In genomic region chr2:120351321-120351720, GRCm38 (mm10) we compare ENCODE assay signal across 18 mouse cellular contexts. TPM values are rescaled to one million over a fixed set of nuclear protein-coding genes. Genes with fewer than 3 reads are reported as not detected.
DNase-seq lines count a peak whose midpoint lies in the region; ATAC-seq and TF ChIP-seq lines count a peak whose summit lies in the region.
"Had no signal": no experiment of that assay in that cellular context is flagged by ENCODE, and none has a peak within 500 bp of the region (broad histone marks: within the 10 kb centered on the region; RNA-seq: fewer than 3 reads in every experiment).

No protein-coding gene starts in this region.

- ATAC-seq in hindbrain, embryonic 14.5 days (ENCODE audit: low FRiP score): no peak
- no peak for ATAC-seq in hindbrain, embryonic 12.5 days (ENCODE audit: low FRiP score)
- no peak for ATAC-seq in midbrain, embryonic 12.5 days (ENCODE audit: low FRiP score, low read depth)
- no peak for ATAC-seq in midbrain, postnatal 0 days (ENCODE audit: low FRiP score)
- ATAC-seq in liver, embryonic 15.5 days (ENCODE audit: insufficient read depth): no peak

- H3K36me3 ChIP-seq in hindbrain, embryonic 14.5 days (replicated peaks; ENCODE audit: control insufficient read depth, insufficient read depth): peaks cover 57% of the 10 kb centered on the region
- H3K36me3 ChIP-seq in hindbrain, embryonic 12.5 days: peaks cover 51% of the 10 kb centered on the region
- H3K36me3 ChIP-seq in midbrain, embryonic 12.5 days: peaks cover 46% of the 10 kb centered on the region
- H3K36me3 ChIP-seq in midbrain, postnatal 0 days (ENCODE audit: insufficient read depth, low read length): peaks cover 22% of the 10 kb centered on the region
- H3K36me3 ChIP-seq in liver, embryonic 15.5 days (replicated peaks): peaks cover 50% of the 10 kb centered on the region

- 0 out of 2 replicates have a peak overlapping the region, but pooled peaks have one; percentile 65 for H3K4me2 ChIP-seq in hindbrain, embryonic 14.5 days (replicated peaks)
- H3K4me2 ChIP-seq in hindbrain, embryonic 12.5 days (replicated peaks): no peak overlapping the region
- H3K4me2 ChIP-seq in midbrain, embryonic 12.5 days (replicated peaks): peak overlapping the region; percentile 76; the same call in 1 of the 2 replicates
- H3K4me2 ChIP-seq in midbrain, postnatal 0 days (ENCODE audit: low read depth, low read length, poor library complexity, severe bottlenecking): no peak overlapping the region
- H3K4me2 ChIP-seq in liver, embryonic 15.5 days: peak overlapping the region; percentile 72

- no peak overlapping the region for H3K4me3 ChIP-seq in hindbrain, embryonic 14.5 days (replicated peaks; ENCODE audit: low read length)
- no peak overlapping the region for H3K4me3 ChIP-seq in hindbrain, embryonic 12.5 days
- no peak overlapping the region for H3K4me3 ChIP-seq in midbrain, embryonic 12.5 days
- no peak overlapping the region for H3K4me3 ChIP-seq in midbrain, postnatal 0 days (ENCODE audit: low read depth, low read length)
- H3K4me3 ChIP-seq in liver, embryonic 15.5 days (replicated peaks): no peak overlapping the region; the same call in 1 of the 2 replicates

- peaks cover 14% of the 10 kb centered on the region for H3K4me1 ChIP-seq in hindbrain, embryonic 14.5 days (replicated peaks; ENCODE audit: control insufficient read depth, insufficient read depth, low read length)
- peaks cover 13% of the 10 kb centered on the region for H3K4me1 ChIP-seq in hindbrain, embryonic 12.5 days
- H3K4me1 ChIP-seq in midbrain, embryonic 12.5 days: peaks cover 13% of the 10 kb centered on the region
- peaks cover 10% of the 10 kb centered on the region for H3K4me1 ChIP-seq in midbrain, postnatal 0 days (ENCODE audit: insufficient read depth, low read length)
- H3K4me1 ChIP-seq in liver, embryonic 15.5 days (replicated peaks): peaks cover 21% of the 10 kb centered on the region

- TF ChIP-seq CTCF in midbrain, postnatal 0 days (IDR thresholded peaks at IDR 0.05): no peak

- no peak overlapping the region for H3K27ac ChIP-seq in hindbrain, embryonic 14.5 days
- no peak overlapping the region for H3K27ac ChIP-seq in hindbrain, embryonic 12.5 days
- no peak overlapping the region for H3K27ac ChIP-seq in midbrain, embryonic 12.5 days (replicated peaks)
- no peak overlapping the region for H3K27ac ChIP-seq in midbrain, postnatal 0 days (ENCODE audit: low read depth, low read length)
- no peak overlapping the region for H3K27ac ChIP-seq in liver, embryonic 15.5 days (replicated peaks)
- H3K27ac ChIP-seq: embryonic facial prominence, embryonic 15.5 days; forebrain, embryonic 12.5 days; gastrocnemius, adult 2 months had no signal

- H3K9me3 ChIP-seq in hindbrain, embryonic 14.5 days (ENCODE audit: control insufficient read depth, low read length): no peaks in the 10 kb centered on the region
- no peaks in the 10 kb centered on the region for H3K9me3 ChIP-seq in hindbrain, embryonic 12.5 days (replicated peaks)
- H3K9me3 ChIP-seq in midbrain, embryonic 12.5 days: no peaks in the 10 kb centered on the region
- H3K9me3 ChIP-seq in midbrain, postnatal 0 days (ENCODE audit: low read length): no peaks in the 10 kb centered on the region
- no peaks in the 10 kb centered on the region for H3K9me3 ChIP-seq in liver, embryonic 15.5 days (replicated peaks)
- H3K9me3 ChIP-seq: embryonic facial prominence, embryonic 15.5 days; forebrain, embryonic 12.5 days had no signal

- no peak overlapping the region for H3K9ac ChIP-seq in hindbrain, embryonic 14.5 days
- no peak overlapping the region for H3K9ac ChIP-seq in hindbrain, embryonic 12.5 days
- no peak overlapping the region for H3K9ac ChIP-seq in midbrain, embryonic 12.5 days (replicated peaks)
- no peak overlapping the region for H3K9ac ChIP-seq in midbrain, postnatal 0 days (replicated peaks; ENCODE audit: low read length, poor library complexity, severe bottlenecking)
- H3K9ac ChIP-seq in liver, embryonic 15.5 days: 0 out of 2 replicates have a peak overlapping the region, but pooled peaks have one; percentile 8
- H3K9ac ChIP-seq: embryonic facial prominence, embryonic 15.5 days; forebrain, embryonic 12.5 days had no signal

- DNase-seq in hindbrain, embryonic 14.5 days (ENCODE audit: low spot score): no peak
- DNase-seq in midbrain, postnatal 0 days (ENCODE audit: low spot score): no peak
- peak; percentile 61 for DNase-seq in lung, postnatal 36 days
- DNase-seq in frontal cortex, postnatal 10 days (ENCODE audit: low spot score in 2 of 2): no peak
- DNase-seq: cerebellum, adult 8-10 months; gastrocnemius, adult 2 months; heart, adult 18-20 months; kidney, postnatal 14 days; layer of hippocampus, adult 9-11 months; lung, embryonic 14.5 days; thymus, adult 2 months had no signal

- 86% methylated on average over 5 of the region's 5 CpGs for WGBS in hindbrain, embryonic 14.5 days
- 83% methylated on average over 5 of the region's 5 CpGs for WGBS in hindbrain, embryonic 12.5 days
- WGBS in midbrain, embryonic 12.5 days: 81% methylated on average over 5 of the region's 5 CpGs
- 84% methylated on average over 5 of the region's 5 CpGs for WGBS in midbrain, postnatal 0 days
- 77% methylated on average over 5 of the region's 5 CpGs for WGBS in liver, embryonic 15.5 days (ENCODE audit: insufficient replicate concordance)

- H3K27me3 ChIP-seq in hindbrain, embryonic 14.5 days (ENCODE audit: control insufficient read depth, insufficient read depth, low read length): no peaks in the 10 kb centered on the region
- no peaks in the 10 kb centered on the region for H3K27me3 ChIP-seq in hindbrain, embryonic 12.5 days
- H3K27me3 ChIP-seq in midbrain, embryonic 12.5 days: no peaks in the 10 kb centered on the region
- H3K27me3 ChIP-seq in midbrain, postnatal 0 days (ENCODE audit: insufficient read depth, low read length): no peaks in the 10 kb centered on the region
- H3K27me3 ChIP-seq in liver, embryonic 15.5 days: no peaks in the 10 kb centered on the region
- H3K27me3 ChIP-seq: embryonic facial prominence, embryonic 15.5 days; forebrain, embryonic 12.5 days had no signal

RNA-seq across cellular contexts. Expression of gene Vps39, which starts 1.6 kb away (rescaled TPM):
- polyA plus RNA-seq in hindbrain, embryonic 14.5 days (2014; fragmentation: Nextera tagmentation; extraction: Ambion mirVana): 48.3 and 49.9 TPM in 2 replicates
- 44.0 and 46.6 TPM in 2 replicates for polyA plus RNA-seq in hindbrain, embryonic 12.5 days (2016; fragmentation: Nextera tagmentation; extraction: Ambion mirVana)
- 42.2 and 43.6 TPM in 2 replicates for polyA plus RNA-seq in midbrain, embryonic 12.5 days (2016; fragmentation: Nextera tagmentation; extraction: Ambion mirVana)
- 47.8 and 55.7 TPM in 2 replicates for total RNA-seq in midbrain, postnatal 0 days (2014; rRNA removed)
- polyA plus RNA-seq in midbrain, postnatal 0 days (2015; fragmentation: Nextera tagmentation; extraction: Ambion mirVana): 37.1 and 37.5 TPM in 2 replicates
- 6.8 and 7.7 TPM in 2 replicates for polyA plus RNA-seq in liver, embryonic 15.5 days (2015; fragmentation: Nextera tagmentation; extraction: Ambion mirVana)

RNA-seq across cellular contexts. Expression of gene Pla2g4f, which starts 37.4 kb away (rescaled TPM):
- not detected in 2 replicates for polyA plus RNA-seq in hindbrain, embryonic 14.5 days (2014; fragmentation: Nextera tagmentation; extraction: Ambion mirVana)
- 0.09 TPM in 1 of 2 replicates, not detected in the other for polyA plus RNA-seq in hindbrain, embryonic 12.5 days (2016; fragmentation: Nextera tagmentation; extraction: Ambion mirVana)
- 0.06 TPM in 1 of 2 replicates, not detected in the other for polyA plus RNA-seq in midbrain, embryonic 12.5 days (2016; fragmentation: Nextera tagmentation; extraction: Ambion mirVana)
- total RNA-seq in midbrain, postnatal 0 days (2014; rRNA removed): 0.05 TPM in 1 of 2 replicates, not detected in the other
- not detected in 2 replicates for polyA plus RNA-seq in midbrain, postnatal 0 days (2015; fragmentation: Nextera tagmentation; extraction: Ambion mirVana)
- 0.05 TPM in 1 of 2 replicates, not detected in the other for polyA plus RNA-seq in liver, embryonic 15.5 days (2015; fragmentation: Nextera tagmentation; extraction: Ambion mirVana)
- total RNA-seq: adrenal gland, adult 18-20 months; gastrocnemius, adult 2 months had no signal
- polyA plus RNA-seq: forebrain, embryonic 12.5 days; stomach, embryonic 14.5 days had no signal

RNA-seq across cellular contexts. Expression of gene Ganc, which starts 52.4 kb away (rescaled TPM):
- polyA plus RNA-seq in hindbrain, embryonic 14.5 days (2014; fragmentation: Nextera tagmentation; extraction: Ambion mirVana): 7.9 and 8.7 TPM in 2 replicates
- 9.0 and 10.1 TPM in 2 replicates for polyA plus RNA-seq in hindbrain, embryonic 12.5 days (2016; fragmentation: Nextera tagmentation; extraction: Ambion mirVana)
- 9.9 and 10.0 TPM in 2 replicates for polyA plus RNA-seq in midbrain, embryonic 12.5 days (2016; fragmentation: Nextera tagmentation; extraction: Ambion mirVana)
- total RNA-seq in midbrain, postnatal 0 days (2014; rRNA removed): 6.0 and 6.3 TPM in 2 replicates
- 7.9 and 9.9 TPM in 2 replicates for polyA plus RNA-seq in midbrain, postnatal 0 days (2015; fragmentation: Nextera tagmentation; extraction: Ambion mirVana)
- 6.0 and 6.9 TPM in 2 replicates for polyA plus RNA-seq in liver, embryonic 15.5 days (2015; fragmentation: Nextera tagmentation; extraction: Ambion mirVana)

RNA-seq across cellular contexts. Expression of gene Tmem87a, which starts 52.6 kb away (rescaled TPM):
- 8.9 and 10.6 TPM in 2 replicates for polyA plus RNA-seq in hindbrain, embryonic 14.5 days (2014; fragmentation: Nextera tagmentation; extraction: Ambion mirVana)
- 7.3 and 8.2 TPM in 2 replicates for polyA plus RNA-seq in hindbrain, embryonic 12.5 days (2016; fragmentation: Nextera tagmentation; extraction: Ambion mirVana)
- polyA plus RNA-seq in midbrain, embryonic 12.5 days (2016; fragmentation: Nextera tagmentation; extraction: Ambion mirVana): 7.1 and 9.5 TPM in 2 replicates
- 28.6 and 37.5 TPM in 2 replicates for total RNA-seq in midbrain, postnatal 0 days (2014; rRNA removed)
- polyA plus RNA-seq in midbrain, postnatal 0 days (2015; fragmentation: Nextera tagmentation; extraction: Ambion mirVana): 5.4 and 8.2 TPM in 2 replicates
- polyA plus RNA-seq in liver, embryonic 15.5 days (2015; fragmentation: Nextera tagmentation; extraction: Ambion mirVana): 2.6 and 3.6 TPM in 2 replicates

Comparison
In these comparisons a context has a peak if more than half of its experiments do, and no peak if none do; other contexts are left out.
1. H3K4me2 ChIP-seq: peak in hindbrain, embryonic 14.5 days (single experiment), midbrain, embryonic 12.5 days (single experiment) and liver, embryonic 15.5 days (single experiment); none in hindbrain, embryonic 12.5 days (single experiment) and midbrain, postnatal 0 days (single experiment).